Mouse (Mus musculus): Measurements from ENCODE around the gene Dag1. TPM values are rescaled to one million over a fixed set of nuclear protein-coding genes. Genes with fewer than 3 reads are reported as not detected.
A peak's percentile ranks its signal among the peaks of the same experiment; 100 is the strongest.

The Dag1 gene
- polyA plus RNA-seq, 1 experiment from 2014 or later, result 170 TPM

DNA sequence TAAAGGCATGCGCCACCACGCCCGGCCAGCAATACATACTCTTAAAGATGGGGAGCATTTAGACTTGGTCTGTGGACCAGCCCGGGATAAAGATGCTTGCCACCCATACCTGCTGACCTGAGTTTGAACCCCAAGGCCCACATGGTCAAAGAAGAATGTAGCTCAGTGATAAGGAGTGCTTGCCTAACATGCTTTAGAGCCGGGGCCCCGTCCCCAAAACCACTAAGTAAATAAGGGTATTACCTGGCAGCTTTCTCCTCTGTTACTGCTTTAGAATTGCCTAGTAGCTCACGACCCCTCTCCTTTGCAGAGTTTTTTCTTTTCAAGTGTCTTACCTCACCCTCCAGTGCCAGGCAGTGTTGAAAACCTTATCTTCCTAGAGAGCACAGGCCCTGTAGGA, 11.0 kb downstream of the Dag1 start:
- 94% methylated on average over 7 of the region's 7 CpGs for WGBS
- DNase-seq (ENCODE audit: low spot score) (no peak), ATAC-seq (replicated peaks; ENCODE audit: low FRiP score, low read depth) (no peak)
- Histone ChIP-seq H3K4me1 (replicated peaks; ENCODE audit: insufficient read depth, low read length) (no peaks in the 10 kb centered on the region), H3K4me2 (ENCODE audit: low read length) (no peak overlapping the region), H3K9me3 (replicated peaks; ENCODE audit: low read length) (no peaks in the 10 kb centered on the region), H3K4me3 (replicated peaks; ENCODE audit: low read depth, low read length) (no peak overlapping the region), H3K27me3 (ENCODE audit: insufficient read depth, low read length) (no peaks in the 10 kb centered on the region), H3K36me3 (ENCODE audit: insufficient read depth, low read length) (peaks cover 18% of the 10 kb centered on the region), H3K27ac (no peak overlapping the region), H3K9ac (ENCODE audit: low read depth, low read length) (no peak overlapping the region)
- no peak for TF ChIP-seq CTCF (IDR thresholded peaks at IDR 0.05; ENCODE audit: low read depth)

GRCm38 (mm10) chr9:108251877-108252276, 11.9 kb downstream of the Dag1 start:
- Histone ChIP-seq H3K4me1 (replicated peaks; ENCODE audit: insufficient read depth, low read length) (no peaks in the 10 kb centered on the region), H3K4me2 (ENCODE audit: low read length) (no peak overlapping the region), H3K27ac (no peak overlapping the region), H3K9me3 (replicated peaks; ENCODE audit: low read length) (no peaks in the 10 kb centered on the region), H3K4me3 (replicated peaks; ENCODE audit: low read depth, low read length) (no peak overlapping the region), H3K9ac (ENCODE audit: low read depth, low read length) (no peak overlapping the region), H3K36me3 (ENCODE audit: insufficient read depth, low read length) (peaks cover 18% of the 10 kb centered on the region), H3K27me3 (ENCODE audit: insufficient read depth, low read length) (no peaks in the 10 kb centered on the region)
- ATAC-seq (replicated peaks; ENCODE audit: low FRiP score, low read depth), result no peak
- TF ChIP-seq CTCF (IDR thresholded peaks at IDR 0.05; ENCODE audit: low read depth), result no peak
- 95% methylated on average over 6 of the region's 6 CpGs for WGBS
- DNase-seq (ENCODE audit: low spot score), result no peak

DNA sequence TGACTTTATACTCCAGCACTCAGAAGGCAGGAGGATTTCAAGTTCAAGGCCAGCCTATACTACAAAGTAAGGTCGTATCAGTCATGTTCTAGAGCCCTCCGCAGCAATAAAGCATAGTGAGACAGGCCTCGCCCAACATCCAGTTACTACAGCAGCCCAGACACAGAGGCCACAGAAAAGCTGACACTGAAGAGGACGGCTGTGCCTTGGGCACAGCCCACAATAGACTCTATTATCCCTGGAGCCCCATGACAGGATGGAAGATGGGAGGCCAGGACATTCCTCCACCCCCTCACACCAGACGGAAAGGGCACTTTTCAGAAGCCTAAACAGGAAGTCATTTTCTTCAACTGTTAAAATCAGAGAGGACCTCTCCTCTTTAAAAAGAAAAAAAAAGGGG, 14.8 kb downstream of the Dag1 start:
- Histone ChIP-seq H3K4me2 (ENCODE audit: low read length) (no peak overlapping the region), H3K27me3 (ENCODE audit: insufficient read depth, low read length) (no peaks in the 10 kb centered on the region), H3K9me3 (replicated peaks; ENCODE audit: low read length) (no peaks in the 10 kb centered on the region), H3K27ac (0 out of 2 replicates have a peak overlapping the region, but pooled peaks have one; percentile 16), H3K36me3 (ENCODE audit: insufficient read depth, low read length) (peaks cover 23% of the 10 kb centered on the region), H3K4me3 (replicated peaks; ENCODE audit: low read depth, low read length) (no peak overlapping the region), H3K4me1 (replicated peaks; ENCODE audit: insufficient read depth, low read length) (no peaks in the 10 kb centered on the region), H3K9ac (ENCODE audit: low read depth, low read length) (no peak overlapping the region)
- WGBS, result 53% methylated on average over 5 of the region's 5 CpGs
- TF ChIP-seq CTCF (IDR thresholded peaks at IDR 0.05; ENCODE audit: low read depth), result no peak
- DNase-seq (ENCODE audit: low spot score) (no peak), ATAC-seq (replicated peaks; ENCODE audit: low FRiP score, low read depth) (no peak)

DNA sequence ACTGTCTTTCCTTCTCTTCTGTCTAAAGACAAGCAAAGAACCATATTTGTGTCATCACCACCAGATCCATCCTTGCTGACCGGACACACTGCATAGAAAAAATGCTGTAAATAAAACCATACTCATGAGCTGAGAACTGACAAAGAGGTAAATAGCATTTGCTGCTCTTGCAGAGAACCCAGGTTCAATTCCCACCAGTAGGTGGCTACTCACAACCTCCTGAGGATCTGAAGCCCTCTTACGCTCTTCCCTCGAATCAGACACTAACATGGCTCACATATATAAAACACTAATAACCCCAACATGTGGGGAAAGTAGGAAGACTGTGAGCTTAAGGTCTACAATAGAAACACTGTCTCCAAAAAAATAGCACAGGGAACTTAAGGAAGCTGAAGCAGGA, 18.8 kb downstream of the Dag1 start:
- Histone ChIP-seq H3K4me2 (ENCODE audit: low read length) (no peak overlapping the region), H3K4me3 (replicated peaks; ENCODE audit: low read depth, low read length) (no peak overlapping the region), H3K27me3 (ENCODE audit: insufficient read depth, low read length) (no peaks in the 10 kb centered on the region), H3K9me3 (replicated peaks; ENCODE audit: low read length) (no peaks in the 10 kb centered on the region), H3K27ac (no peak overlapping the region), H3K4me1 (replicated peaks; ENCODE audit: insufficient read depth, low read length) (peaks cover 4% of the 10 kb centered on the region), H3K9ac (ENCODE audit: low read depth, low read length) (no peak overlapping the region), H3K36me3 (ENCODE audit: insufficient read depth, low read length) (peaks cover 7% of the 10 kb centered on the region; the same call in 1 of the 2 replicates)
- TF ChIP-seq CTCF (IDR thresholded peaks at IDR 0.05; ENCODE audit: low read depth), result peak; percentile 58
- no peak for DNase-seq (ENCODE audit: low spot score)
- WGBS, result 77% methylated on average over 3 of the region's 3 CpGs
- ATAC-seq (replicated peaks; ENCODE audit: low FRiP score, low read depth), result no peak

- TF ChIP-seq CTCF (IDR thresholded peaks at IDR 0.05; ENCODE audit: low read depth), result no peak
- H3K4me3 ChIP-seq (replicated peaks; ENCODE audit: low read depth, low read length), result no peak overlapping the region
- no peak overlapping the region for H3K9ac ChIP-seq (ENCODE audit: low read depth, low read length)
- H3K27me3 ChIP-seq (ENCODE audit: insufficient read depth, low read length), result no peaks in the 10 kb centered on the region
- WGBS, result 90% methylated on average over 3 of the region's 3 CpGs
- H3K36me3 ChIP-seq (ENCODE audit: insufficient read depth, low read length), result peaks cover 7% of the 10 kb centered on the region; the same call in 1 of the 2 replicates
- H3K4me1 ChIP-seq (replicated peaks; ENCODE audit: insufficient read depth, low read length), result peaks cover 8% of the 10 kb centered on the region
- DNase-seq (ENCODE audit: low spot score) (no peak), ATAC-seq (replicated peaks; ENCODE audit: low FRiP score, low read depth) (no peak)
- H3K27ac ChIP-seq, result no peak overlapping the region
- H3K9me3 ChIP-seq (replicated peaks; ENCODE audit: low read length), result no peaks in the 10 kb centered on the region
- H3K4me2 ChIP-seq (ENCODE audit: low read length), result no peak overlapping the region
Observed at GRCm38 (mm10) chr9:108244540-108244939, 19.2 kb downstream of the Dag1 start.

GRCm38 (mm10) chr9:108239951-108240350, 23.8 kb downstream of the Dag1 start:
- DNase-seq (ENCODE audit: low spot score) (peak; percentile 49), ATAC-seq (replicated peaks; ENCODE audit: low FRiP score, low read depth) (no peak)
- WGBS, result 42% methylated on average over 5 of the region's 5 CpGs
- no peaks in the 10 kb centered on the region for H3K36me3 ChIP-seq (ENCODE audit: insufficient read depth, low read length)
- no peak overlapping the region for H3K4me2 ChIP-seq (ENCODE audit: low read length)
- no peak overlapping the region for H3K4me3 ChIP-seq (replicated peaks; ENCODE audit: low read depth, low read length)
- H3K4me1 ChIP-seq (replicated peaks; ENCODE audit: insufficient read depth, low read length), result peaks cover 8% of the 10 kb centered on the region
- TF ChIP-seq CTCF (IDR thresholded peaks at IDR 0.05; ENCODE audit: low read depth), result no peak
- H3K9ac ChIP-seq (ENCODE audit: low read depth, low read length), result no peak overlapping the region
- H3K27ac ChIP-seq, result peak overlapping the region; percentile 81
- H3K27me3 ChIP-seq (ENCODE audit: insufficient read depth, low read length), result no peaks in the 10 kb centered on the region
- no peaks in the 10 kb centered on the region for H3K9me3 ChIP-seq (replicated peaks; ENCODE audit: low read length)

GRCm38 (mm10) chr9:108238831-108239230, 24.9 kb downstream of the Dag1 start:
- DNase-seq (ENCODE audit: low spot score), result peak; percentile 65
- no peaks in the 10 kb centered on the region for H3K27me3 ChIP-seq (ENCODE audit: insufficient read depth, low read length)
- no peaks in the 10 kb centered on the region for H3K36me3 ChIP-seq (ENCODE audit: insufficient read depth, low read length)
- H3K9me3 ChIP-seq (replicated peaks; ENCODE audit: low read length), result no peaks in the 10 kb centered on the region
- H3K4me2 ChIP-seq (ENCODE audit: low read length), result no peak overlapping the region
- peak overlapping the region; percentile 81; the same call in 1 of the 2 replicates for H3K27ac ChIP-seq
- peaks cover 8% of the 10 kb centered on the region for H3K4me1 ChIP-seq (replicated peaks; ENCODE audit: insufficient read depth, low read length)
- WGBS, result 32% methylated on average over 3 of the region's 3 CpGs
- H3K9ac ChIP-seq (ENCODE audit: low read depth, low read length), result no peak overlapping the region
- no peak for TF ChIP-seq CTCF (IDR thresholded peaks at IDR 0.05; ENCODE audit: low read depth)
- H3K4me3 ChIP-seq (replicated peaks; ENCODE audit: low read depth, low read length), result no peak overlapping the region
- peak; percentile 33; the same call in 1 of the 2 replicates for ATAC-seq (replicated peaks; ENCODE audit: low FRiP score, low read depth)

Data from kidney, postnatal 0 days (tissue).